Mouse (Mus musculus) layer of hippocampus, adult 8-10 months (tissue): ENCODE results near the gene Pigk. TPM values are rescaled to one million over a fixed set of nuclear protein-coding genes. Genes with fewer than 3 reads are reported as not detected.
A peak's percentile ranks its signal among the peaks of the same experiment; 100 is the strongest.

ENCODE experiments used
- DNase-seq, 2 experiments: peaks; one replicate each; pipeline ENCODE4 v3.0.0; 2022; ENCODE audit warnings: low spot score in 2 of 2
- total RNA-seq, 4 experiments: library from RNA; stranded (reverse); gene quantifications; 2 replicates each; pipeline ENCODE4 v1.2.4; 2022

Pigk gene
- total RNA-seq, 4 experiments from 2014 or later = 52.2 to 69.7 (median 55.8) TPM

DNA sequence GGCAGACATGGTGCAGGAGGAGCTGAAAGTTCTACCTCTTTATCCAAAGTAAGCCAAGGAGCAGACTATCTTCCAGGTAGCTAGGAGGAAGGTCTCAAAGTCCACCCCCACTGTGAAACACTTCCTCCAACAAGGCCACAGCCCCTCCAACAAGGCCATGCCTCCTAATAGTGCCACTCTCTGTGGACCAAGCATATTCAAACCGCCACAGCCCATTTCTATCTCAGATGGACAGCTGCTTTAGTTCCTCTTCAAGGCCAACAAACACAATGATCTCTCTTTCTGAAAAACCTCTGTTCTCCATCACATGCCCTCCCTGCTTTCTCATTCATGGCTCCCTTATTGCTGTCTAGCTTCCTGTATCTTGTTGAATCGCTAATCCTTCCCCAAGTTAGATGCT is 218.6 kb downstream of the Pigk start:
- DNase-seq = no peak

DNA sequence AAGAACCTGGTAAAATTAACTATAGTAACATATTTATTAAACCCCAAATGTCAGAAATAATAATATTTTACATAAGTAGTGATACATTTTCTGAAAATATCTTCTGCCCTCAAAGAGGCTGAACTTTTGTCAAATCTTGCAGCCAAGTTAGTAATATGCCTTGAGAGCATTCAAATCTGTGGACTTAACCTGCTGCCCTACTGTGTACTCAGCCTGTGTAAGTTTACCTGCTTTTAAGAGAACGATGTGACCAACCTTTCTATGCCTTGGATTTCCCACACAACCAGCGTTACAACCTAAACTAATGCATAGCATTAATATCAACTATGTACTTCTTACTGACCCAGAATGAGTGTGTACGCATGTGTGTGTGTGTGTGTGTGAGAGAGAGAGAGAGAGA is 219.8 kb downstream of the Pigk start:
- no peak for DNase-seq

DNA sequence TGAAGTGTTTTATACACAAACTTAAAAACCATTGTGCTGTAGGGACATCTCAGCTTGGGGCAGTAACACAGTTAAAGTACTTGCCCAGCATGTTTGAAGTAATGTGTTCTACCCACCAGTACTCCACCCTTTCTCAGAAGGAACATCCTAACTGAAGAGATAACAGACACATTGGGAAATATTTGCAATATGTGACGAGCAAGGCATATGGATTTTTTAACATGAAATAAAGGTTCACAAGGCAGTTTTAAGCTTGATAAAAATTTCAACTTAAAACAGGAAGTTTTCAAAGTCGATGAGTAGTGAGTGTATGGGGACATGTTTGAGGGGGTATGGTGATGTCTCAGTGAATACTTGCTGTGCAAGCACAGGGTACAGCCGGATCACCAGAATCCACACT is 222.4 kb downstream of the Pigk start:
- DNase-seq = no peak

DNA sequence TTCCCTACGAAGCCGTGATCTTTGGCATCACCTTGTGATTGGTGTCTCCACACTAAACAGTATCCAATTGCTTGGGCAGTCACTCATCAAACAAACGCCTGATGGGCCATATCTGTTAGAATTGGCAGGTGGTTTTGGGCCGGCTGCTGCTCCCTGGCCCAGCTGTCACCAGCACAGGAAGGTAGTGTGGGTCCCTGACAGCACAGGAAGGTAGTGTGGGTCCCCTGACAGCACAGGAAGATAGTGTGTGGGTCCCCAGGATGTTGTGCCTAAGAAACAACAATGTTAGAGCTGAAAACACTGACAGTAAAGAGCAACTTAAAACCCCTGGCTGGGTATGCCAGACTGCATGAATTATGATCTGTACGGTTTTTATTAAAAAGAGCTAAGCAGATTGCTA is 227.8 kb downstream of the Pigk start:
- DNase-seq = no peak

DNA sequence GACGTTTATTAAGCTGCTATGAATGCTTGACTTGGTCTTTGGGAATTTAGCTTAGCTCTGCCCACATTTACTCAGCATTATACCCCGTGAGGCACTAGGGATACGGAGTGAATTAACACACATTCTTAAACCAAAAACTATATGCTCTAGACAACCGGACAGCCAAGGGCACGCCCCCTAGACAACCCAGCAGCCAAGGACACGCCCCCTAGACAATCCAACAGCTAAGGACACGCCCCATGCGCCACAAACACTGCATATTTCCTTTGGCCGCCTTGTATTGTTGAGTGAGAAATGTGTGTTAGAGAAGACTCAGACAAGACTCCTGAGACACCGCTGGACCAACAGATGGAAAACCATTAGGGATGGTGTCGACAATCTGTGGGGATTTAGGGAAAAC is 229.1 kb downstream of the Pigk start:
- no peak for DNase-seq

DNA sequence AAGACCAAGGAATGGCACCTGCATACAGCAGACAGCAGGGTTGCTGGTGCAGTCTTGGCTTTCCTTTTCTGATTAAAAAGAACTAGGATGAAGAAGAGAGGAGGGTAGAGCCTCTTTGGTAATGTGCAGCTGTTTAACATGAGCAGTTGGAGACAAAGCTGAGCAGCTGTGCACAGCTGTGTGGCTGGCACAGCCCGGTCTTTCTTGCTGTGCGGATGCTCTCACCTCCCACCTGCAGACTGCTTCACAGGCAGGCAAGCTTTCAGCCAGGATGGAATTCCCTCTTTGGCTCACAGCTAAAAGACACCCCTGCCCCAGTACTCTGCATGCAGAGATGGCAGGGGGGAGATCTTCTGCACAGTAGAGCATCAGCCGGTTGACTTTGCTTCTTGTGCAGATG is 230.9 kb downstream of the Pigk start:
- DNase-seq = no peak

DNA sequence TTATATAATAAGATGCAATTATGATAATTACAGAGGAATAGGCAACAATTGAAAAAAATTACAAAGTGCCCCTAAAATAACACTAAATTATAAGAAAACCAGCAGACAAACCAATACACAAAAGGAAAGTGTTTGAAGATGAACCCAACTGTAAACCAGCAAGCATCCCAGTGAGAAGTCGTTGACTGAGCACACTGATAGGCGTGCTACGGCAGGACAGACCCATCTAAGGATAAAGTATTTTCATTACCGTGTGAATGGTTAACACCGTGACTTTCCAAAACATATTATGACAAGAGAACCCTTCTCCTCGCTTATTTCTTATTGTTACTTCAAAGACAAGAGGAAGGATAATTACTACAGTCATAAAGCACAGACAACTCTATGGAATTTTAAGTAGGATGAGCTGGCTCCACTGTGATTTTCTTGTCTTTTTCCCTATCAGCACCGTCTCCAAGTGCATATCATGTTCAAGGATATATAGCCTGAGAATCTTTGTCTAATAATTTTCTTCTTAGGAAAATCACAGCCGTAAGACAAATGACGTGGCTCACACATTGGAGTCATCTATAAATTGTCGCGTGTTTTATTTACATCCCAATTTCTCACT is 233.2 kb downstream of the Pigk start:
- DNase-seq = no peak

DNA sequence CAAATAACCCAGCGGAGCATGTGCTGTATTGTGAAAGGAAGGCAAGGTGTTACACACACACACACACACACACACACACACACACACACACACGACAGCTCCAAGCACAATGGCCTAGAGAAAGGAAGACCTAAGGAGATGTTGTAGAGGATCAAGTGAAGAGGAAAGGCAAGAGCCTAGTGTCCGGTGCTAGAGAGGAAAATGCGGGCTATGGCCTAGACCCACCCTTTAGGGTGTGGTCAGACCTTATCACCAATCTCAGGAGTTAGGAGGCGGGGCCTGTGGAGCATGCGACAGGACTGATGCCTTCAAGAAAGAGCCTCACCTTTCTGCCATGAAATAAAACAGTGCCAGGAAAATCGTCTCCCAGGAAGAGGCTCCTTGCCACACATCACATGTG is 234.7 kb downstream of the Pigk start:
- no peak for DNase-seq

DNA sequence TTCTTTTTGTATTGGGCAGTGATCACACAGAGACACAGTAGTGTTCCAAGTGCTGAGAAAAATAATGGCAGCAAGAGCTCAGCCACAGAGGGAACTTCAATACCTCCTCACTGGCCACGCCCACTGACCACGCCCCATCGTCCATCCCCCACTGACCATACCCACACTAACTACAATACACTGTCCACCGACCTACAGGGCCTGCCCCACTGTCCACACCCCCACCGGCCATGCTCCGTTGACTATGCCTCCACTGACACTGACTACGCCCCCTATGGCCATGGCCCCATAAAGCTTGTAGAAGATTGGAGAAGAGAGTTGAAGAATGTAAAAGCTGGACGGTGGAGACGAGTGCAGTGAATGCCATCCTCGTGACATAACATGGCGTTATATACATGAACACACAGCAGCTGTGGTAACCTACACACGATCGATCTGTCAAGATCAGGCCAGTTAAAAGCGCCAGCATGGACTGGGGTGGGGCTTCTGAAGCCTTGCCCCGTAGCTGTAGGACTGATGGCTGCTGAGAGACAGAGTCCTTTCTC is 235.4 kb downstream of the Pigk start:
- no peak for DNase-seq

DNA sequence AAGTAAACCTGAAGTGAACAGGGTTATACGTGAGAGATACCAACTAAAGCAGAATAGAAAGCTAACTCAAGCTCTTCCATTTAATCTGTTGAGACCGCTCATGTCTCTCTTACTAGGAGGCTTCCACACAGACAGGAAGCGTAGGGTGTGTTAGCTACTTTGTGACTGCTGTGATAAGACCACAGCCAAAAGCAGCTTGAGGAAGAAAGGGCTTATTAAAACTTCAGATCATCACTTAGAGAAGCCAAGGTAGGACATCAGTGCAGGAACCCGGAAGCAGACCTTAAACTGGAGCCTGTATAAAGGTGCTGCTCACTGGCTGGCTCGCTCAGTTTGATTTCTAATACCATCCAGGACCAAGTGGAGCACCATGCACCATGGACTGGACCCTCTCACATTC is 236.4 kb downstream of the Pigk start:
- no peak for DNase-seq

DNA sequence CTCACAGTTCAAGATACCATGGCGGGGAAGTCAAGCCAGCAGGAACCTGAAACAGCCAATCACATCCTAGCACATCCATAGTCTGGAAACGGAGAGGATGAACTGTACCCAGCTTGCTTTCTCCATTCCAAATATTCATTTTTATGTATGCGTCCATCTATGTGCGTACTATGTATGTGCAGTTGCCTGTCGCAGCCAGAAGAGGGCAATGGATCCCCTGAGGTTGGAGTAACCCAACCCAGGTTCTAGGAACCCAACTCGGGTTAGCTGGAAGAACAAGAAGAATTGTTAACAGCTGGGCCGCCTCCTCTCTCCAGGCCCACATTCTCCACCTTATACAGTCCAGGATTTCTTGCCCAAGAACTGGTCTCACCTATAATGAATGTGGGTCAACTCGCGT is 237.0 kb downstream of the Pigk start:
- DNase-seq = no peak

DNA sequence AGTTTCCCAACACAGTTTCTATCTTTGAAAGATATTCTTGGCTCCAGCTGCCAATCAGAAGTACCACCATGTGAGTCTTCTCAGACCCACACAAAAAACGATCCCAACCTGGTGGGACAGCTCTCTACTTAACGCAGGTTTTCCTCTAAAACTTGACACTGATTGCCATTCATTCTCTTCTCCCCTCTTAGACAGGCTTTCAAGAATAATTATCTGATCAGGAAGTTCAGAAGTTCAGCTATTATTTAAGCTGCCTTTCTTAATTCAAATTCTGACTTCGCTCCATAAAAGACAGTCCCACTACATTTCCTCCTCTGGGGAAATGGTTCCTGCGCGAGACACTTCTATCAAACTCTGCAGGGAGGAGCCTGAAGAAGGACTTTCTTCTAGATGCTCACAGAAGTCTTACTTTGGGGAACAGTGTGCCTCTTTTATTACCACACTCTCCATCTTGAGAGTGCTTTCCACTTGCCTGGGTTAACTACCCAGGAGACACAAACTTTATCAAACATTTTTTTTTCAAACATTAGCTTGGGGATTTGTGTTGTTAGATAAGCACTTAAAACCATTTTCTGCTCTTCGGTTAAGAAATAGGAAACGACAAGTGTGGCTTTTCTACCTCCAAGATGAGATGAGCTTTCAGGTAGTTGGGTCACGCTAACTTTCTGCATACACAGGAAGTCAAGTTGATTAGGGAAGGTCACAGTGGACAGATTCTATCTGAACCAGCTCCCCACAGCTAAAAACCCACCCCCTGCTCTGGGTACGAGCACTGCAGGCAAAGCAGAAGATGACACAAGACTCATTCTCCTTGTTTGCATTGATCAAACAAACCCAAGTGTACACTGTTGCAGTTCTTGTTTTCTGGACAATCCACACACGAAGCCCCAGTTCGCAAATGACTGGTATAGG is 238.0 kb downstream of the Pigk start:
- DNase-seq = no peak

DNA sequence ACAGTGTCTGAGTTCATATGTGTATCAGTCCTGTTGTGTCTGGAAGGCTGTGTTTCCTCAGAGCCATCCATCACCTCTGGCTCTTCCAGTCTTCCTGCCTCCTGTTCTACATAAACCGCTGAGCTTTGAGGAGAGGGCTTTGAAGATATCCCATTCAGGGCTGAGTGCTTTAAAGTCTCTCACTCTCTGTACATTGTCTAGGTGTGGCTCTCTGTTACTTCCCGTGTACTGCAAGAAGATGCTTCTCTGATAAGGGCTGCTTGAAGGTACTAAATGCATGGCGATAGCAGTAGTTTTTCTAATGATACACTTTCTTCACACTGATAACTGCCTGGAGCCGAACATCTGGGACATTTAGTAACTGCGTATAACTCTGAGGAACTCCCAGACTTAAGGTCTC is 242.1 kb downstream of the Pigk start:
- DNase-seq = no peak

DNA sequence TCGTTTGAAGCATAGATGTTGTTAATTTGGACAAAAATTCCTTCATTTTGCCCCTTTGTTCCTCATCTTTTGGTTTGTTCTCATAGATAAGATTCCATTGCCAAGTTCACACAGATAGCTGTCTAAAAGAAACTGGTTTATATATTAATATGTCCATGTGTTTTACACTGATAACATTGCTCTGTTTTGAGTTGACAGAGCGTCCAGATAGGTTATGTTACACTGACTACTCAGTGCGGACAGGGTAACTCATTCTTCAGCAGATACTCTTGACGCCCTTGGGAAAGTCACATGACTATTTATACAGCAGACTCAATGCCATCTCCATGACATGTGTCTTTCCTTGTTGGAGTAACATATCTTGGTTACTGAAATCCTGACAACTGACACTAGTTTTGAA is 242.9 kb downstream of the Pigk start:
- no peak for DNase-seq

DNA sequence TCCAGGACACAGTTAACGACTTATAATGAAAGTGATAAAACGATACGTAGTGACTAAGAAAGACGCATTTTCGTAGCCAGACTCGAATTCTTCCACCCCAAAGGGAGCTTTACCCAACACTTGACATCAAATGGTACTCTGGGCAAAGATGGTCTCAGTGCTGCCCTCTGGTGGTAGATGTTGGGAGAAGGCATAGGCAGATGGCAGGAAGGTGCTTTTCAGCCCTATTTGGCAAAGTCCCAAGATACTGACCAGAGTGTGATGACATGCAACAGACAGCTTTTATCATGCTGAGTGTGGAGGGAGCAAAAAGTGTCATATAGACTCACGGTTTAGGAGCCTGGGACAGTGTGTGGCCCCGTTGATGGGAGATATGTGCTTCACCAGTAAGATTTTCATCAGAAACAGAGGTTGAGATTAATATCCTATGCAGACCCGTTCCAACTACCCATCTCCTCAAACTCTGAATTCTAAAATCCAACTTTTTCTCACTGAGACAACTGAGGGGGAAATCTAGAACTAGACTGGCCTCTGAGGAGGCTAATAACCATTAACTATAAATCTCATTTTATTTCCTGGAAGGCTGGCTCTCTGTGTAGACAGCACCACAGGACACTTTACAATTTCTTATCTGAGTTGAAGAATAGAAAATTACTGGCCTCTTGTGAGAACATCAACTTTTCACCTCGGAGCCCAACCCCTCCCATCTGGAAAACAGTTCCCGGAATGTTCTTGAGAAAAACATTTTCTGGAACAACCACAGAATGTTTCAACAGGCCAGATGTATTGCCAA is 244.7 kb downstream of the Pigk start:
- DNase-seq = peak in 1 of 2 experiments; percentile 59

DNA sequence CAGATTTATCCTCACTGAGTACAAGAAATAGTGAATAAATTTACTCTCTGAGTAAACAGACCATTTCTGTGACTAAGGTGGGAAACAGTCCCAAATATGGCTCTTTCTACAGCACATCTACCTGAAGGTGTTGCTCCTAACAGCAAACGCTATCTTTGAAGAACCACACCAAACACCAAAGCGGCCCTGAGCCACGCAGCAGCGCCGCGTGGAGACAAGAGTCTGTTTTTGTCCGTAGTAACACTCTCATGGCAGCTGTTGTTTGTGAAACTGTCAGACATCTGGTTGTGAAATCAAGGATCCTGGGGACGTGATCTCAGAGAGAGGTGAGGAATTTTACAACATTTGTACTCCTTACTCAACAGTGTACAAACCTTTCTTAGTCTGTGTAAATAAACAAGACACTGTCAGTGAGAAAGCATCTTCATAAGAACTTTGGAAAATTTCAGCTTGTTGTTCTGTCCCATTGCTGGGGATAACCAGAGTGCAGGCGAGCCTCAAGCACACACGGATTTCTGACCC is 248.0 kb downstream of the Pigk start:
- DNase-seq = no peak

DNA sequence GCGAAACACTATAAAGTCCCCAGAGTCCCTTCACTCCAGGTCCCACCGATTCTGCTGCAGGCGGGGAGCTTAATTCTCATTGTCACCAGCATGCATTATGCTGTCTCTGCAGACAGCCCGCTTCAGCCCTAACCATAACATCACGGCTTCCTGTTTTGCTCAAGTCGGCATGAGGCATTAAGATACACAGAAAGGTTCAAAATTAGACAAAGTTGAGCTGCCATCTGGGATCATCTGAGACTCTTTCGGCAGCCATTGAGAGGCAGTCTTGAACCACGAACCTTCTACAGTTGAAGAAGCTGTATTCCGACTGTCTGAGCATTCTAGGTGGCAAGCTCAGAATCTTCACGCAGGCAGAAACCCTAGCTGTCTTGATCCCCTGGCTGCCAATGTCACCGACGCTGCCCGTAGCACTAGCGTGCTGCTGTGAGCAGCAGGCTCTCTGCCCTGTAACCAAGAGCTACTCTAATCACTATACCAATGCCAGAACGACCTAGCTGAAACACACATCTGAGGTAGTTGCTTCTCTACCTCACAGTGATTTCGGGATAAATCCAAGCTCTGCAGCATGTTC is 256.0 kb downstream of the Pigk start:
- no peak for DNase-seq

DNA sequence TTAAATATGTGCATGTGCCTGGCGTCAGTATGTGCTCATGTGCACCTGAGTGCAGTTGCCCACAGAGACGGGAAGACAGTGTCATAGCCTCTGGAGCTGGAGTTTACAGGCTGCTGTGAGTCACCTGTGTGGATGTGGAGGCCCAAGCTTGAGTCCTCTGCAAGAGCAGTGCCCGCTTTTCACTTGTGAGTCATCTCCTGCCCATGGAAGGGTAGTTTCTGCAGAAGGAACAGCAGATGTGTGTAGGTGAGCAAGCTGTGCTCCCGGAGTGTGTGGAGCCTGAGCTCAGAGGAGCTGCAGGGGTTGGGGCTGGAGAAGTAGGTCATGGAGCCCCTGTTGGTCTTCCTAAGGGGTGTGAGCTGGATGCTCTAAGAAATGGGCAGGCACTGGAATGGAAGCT is 257.5 kb downstream of the Pigk start:
- DNase-seq = peak; percentile 66 to 68

DNA sequence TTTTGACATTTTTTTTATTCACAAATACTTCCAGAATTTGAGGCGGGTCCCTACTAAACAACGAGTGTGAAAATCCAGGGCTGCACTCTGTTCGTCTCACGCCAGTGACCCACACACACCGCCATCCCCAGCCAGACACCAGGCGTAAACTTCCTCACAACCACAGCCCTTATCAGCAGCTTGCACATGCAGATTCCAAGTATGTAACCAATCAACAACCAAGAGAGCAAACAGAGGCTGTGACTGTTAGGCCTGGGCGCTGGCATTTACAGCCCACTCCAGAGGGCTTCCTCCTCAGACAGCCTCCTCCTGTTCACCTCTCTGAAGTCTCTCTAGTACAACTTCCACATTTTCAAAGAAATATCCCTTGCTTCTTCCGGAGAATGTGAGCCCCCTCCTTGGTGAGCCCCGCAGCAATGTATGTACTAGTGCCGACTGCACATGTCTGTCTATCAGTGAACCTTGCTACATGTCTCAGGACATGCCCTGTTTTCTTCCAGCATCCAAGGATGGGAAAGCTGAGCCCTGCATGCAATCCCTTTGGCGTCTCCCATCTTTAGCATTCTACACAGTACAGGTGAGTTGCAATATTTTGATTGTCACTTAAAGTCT is 265.7 kb downstream of the Pigk start:
- DNase-seq = no peak

DNA sequence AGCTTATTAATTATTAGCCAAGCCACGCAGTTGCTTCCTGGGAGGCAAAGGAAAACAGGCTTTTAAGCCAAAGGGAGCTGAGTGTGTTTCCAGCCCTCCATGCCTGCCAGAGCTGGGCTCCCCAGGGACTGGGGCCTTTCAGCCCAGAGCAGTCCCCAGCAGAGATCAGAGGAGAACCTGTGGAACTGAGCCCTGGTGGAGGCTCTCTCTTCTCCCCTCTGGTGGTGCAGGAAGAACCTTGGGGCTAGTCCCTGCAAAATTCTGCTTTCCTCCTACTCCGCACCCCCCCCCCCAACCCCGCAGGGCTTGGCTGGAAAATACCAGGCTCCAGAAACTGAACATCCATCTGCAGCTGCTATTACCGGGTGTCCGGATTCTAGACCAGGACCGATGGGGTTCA is 266.5 kb downstream of the Pigk start:
- no peak for DNase-seq
